8 mouse cellular contexts compared by ENCODE assay signal in genomic region chr14:55062626-55063025, GRCm38 (mm10). TPM values are rescaled to one million over a fixed set of nuclear protein-coding genes. Genes with fewer than 3 reads are reported as not detected.
A peak's percentile ranks its signal among the peaks of the same experiment; 100 is the strongest.
DNase-seq lines count a peak whose midpoint lies in the region; ATAC-seq and TF ChIP-seq lines count a peak whose summit lies in the region.

No protein-coding gene starts in this region.

- no peak overlapping the region for H3K27ac ChIP-seq in kidney, postnatal 0 days
- no peak overlapping the region for H3K27ac ChIP-seq in kidney, adult 2 months (ENCODE audit: insufficient read depth, low read depth, low read length)
- H3K27ac ChIP-seq in embryonic facial prominence, embryonic 10.5 days (replicated peaks): no peak overlapping the region; the same call in 1 of the 2 replicates

- no peak for TF ChIP-seq POLR2A in kidney, adult 2 months (IDR thresholded peaks at IDR 0.05; ENCODE audit: low read depth, low read length)

- no peaks in the 10 kb centered on the region for H3K27me3 ChIP-seq in kidney, postnatal 0 days (ENCODE audit: insufficient read depth, low read length)
- H3K27me3 ChIP-seq in kidney, adult 2 months (replicated peaks; ENCODE audit: control insufficient read depth, insufficient read depth, low read length): no peaks in the 10 kb centered on the region
- H3K27me3 ChIP-seq in embryonic facial prominence, embryonic 10.5 days (replicated peaks; ENCODE audit: low read depth, poor library complexity, severe bottlenecking): peaks cover 32% of the 10 kb centered on the region

- H3K9me3 ChIP-seq in kidney, postnatal 0 days (replicated peaks; ENCODE audit: low read length): no peaks in the 10 kb centered on the region
- H3K9me3 ChIP-seq in embryonic facial prominence, embryonic 10.5 days: no peaks in the 10 kb centered on the region

- 0 out of 2 replicates have a peak, but pooled peaks cover 6% of the 10 kb centered on the region for H3K36me3 ChIP-seq in kidney, postnatal 0 days (ENCODE audit: insufficient read depth, low read length)
- no peaks in the 10 kb centered on the region for H3K36me3 ChIP-seq in kidney, adult 2 months (ENCODE audit: control insufficient read depth, insufficient read depth, low read length)
- peaks cover 44% of the 10 kb centered on the region for H3K36me3 ChIP-seq in embryonic facial prominence, embryonic 10.5 days (replicated peaks)

- 10% methylated on average over 17 of the region's 17 CpGs for whole genome bisulfite sequencing in kidney, postnatal 0 days
- WGBS in kidney, adult 2 months: 55% methylated on average over 17 of the region's 17 CpGs
- WGBS in embryonic facial prominence, embryonic 10.5 days: 28% methylated on average over 17 of the region's 17 CpGs

- no peak for TF ChIP-seq CTCF in kidney, postnatal 0 days (IDR thresholded peaks at IDR 0.05; ENCODE audit: low read depth)
- TF ChIP-seq CTCF in kidney, adult 2 months (conservative IDR thresholded peaks at IDR 0.05; ENCODE audit: insufficient read depth, insufficient read length, low read depth, low read length): no peak

- peak; percentile 57; the same call in 1 of the 2 replicates for ATAC-seq in kidney, postnatal 0 days (replicated peaks; ENCODE audit: low FRiP score, low read depth)
- peak; percentile 46 for ATAC-seq in inflammation-experienced regulatory T-cells, adult 6 months
- ATAC-seq in megakaryocyte progenitor cell, adult 5-6 weeks (replicated peaks; ENCODE audit: poor library complexity): peak; percentile 98

- DNase-seq in kidney, postnatal 0 days (ENCODE audit: low spot score): no peak
- DNase-seq in kidney, adult 2 months: no peak
- peak; percentile 90 for DNase-seq in brain, adult 2 months (ENCODE audit: low read depth, low spot score)
- peak; percentile 57 for DNase-seq in embryonic facial prominence, embryonic 10.5 days (ENCODE audit: low spot score)
- DNase-seq in thymus, postnatal 10 days (ENCODE audit: low spot score in 2 of 2): peak; percentile 29 to 45
- no peak for DNase-seq in lung, postnatal 14 days

- H3K4me3 ChIP-seq in kidney, postnatal 0 days (replicated peaks; ENCODE audit: low read depth, low read length): no peak overlapping the region
- no peak overlapping the region for H3K4me3 ChIP-seq in kidney, adult 2 months (ENCODE audit: insufficient read depth, low read depth, low read length)
- H3K4me3 ChIP-seq in embryonic facial prominence, embryonic 10.5 days: peak overlapping the region; percentile 25; the same call in 1 of the 2 replicates

- H3K4me2 ChIP-seq in kidney, postnatal 0 days (ENCODE audit: low read length): peak overlapping the region; percentile 21; the same call in 1 of the 2 replicates

- H3K9ac ChIP-seq in kidney, postnatal 0 days (ENCODE audit: low read depth, low read length): no peak overlapping the region

- H3K4me1 ChIP-seq in kidney, postnatal 0 days (replicated peaks; ENCODE audit: insufficient read depth, low read length): peaks cover 6% of the 10 kb centered on the region; the same call in 1 of the 2 replicates
- H3K4me1 ChIP-seq in kidney, adult 2 months (ENCODE audit: control insufficient read depth, insufficient read depth, low read length): no peaks in the 10 kb centered on the region; the same call in 1 of the 2 replicates
- peaks cover 40% of the 10 kb centered on the region for H3K4me1 ChIP-seq in embryonic facial prominence, embryonic 10.5 days

RNA-seq across cellular contexts. Expression of gene Zfhx2, which starts 29.5 kb away (rescaled TPM):
- polyA plus RNA-seq in kidney, postnatal 0 days (2015; fragmentation: Nextera tagmentation; extraction: Ambion mirVana): 2.0 and 2.4 TPM in 2 replicates
- polyA plus RNA-seq in kidney, adult 2 months (2012; rRNA removed): 2.1 TPM in 2 replicates
- 6.1 and 6.8 TPM in 2 replicates for polyA plus RNA-seq in embryonic facial prominence, embryonic 10.5 days (2016; fragmentation: Nextera tagmentation; extraction: Ambion mirVana)
- 1 to 10 TPM; 4.1 to 4.9 (median 4.2) TPM for polyA plus RNA-seq in inflammation-experienced regulatory T-cells, adult 6 months (2017; shearing (Covaris generic))
- total RNA-seq in megakaryocyte progenitor cell, adult 5-6 weeks (2015): 2.5 and 3.1 TPM in 2 replicates
- total RNA-seq in megakaryocyte progenitor cell, adult 5-6 weeks (2017): 0.75 and 1.1 TPM in 2 replicates

RNA-seq across cellular contexts. Expression of gene Thtpa, which starts 32.0 kb away (rescaled TPM):
- polyA plus RNA-seq in kidney, postnatal 0 days (2015; fragmentation: Nextera tagmentation; extraction: Ambion mirVana): 20.8 and 21.6 TPM in 2 replicates
- polyA plus RNA-seq in kidney, adult 2 months (2012; rRNA removed): 12.1 and 13.8 TPM in 2 replicates
- 22.4 and 22.8 TPM in 2 replicates for polyA plus RNA-seq in embryonic facial prominence, embryonic 10.5 days (2016; fragmentation: Nextera tagmentation; extraction: Ambion mirVana)
- polyA plus RNA-seq in inflammation-experienced regulatory T-cells, adult 6 months (2017; shearing (Covaris generic)): 10 to 100 TPM in 1 of 3 experiments, 1 to 10 TPM in 2; 7.8 to 12.1 (median 9.3) TPM
- 7.3 and 7.7 TPM in 2 replicates for total RNA-seq in megakaryocyte progenitor cell, adult 5-6 weeks (2015)
- 10.9 and 11.5 TPM in 2 replicates for total RNA-seq in megakaryocyte progenitor cell, adult 5-6 weeks (2017)

RNA-seq across cellular contexts. Expression of gene Ap1g2, which starts 43.8 kb away (rescaled TPM):
- 15.8 and 16.8 TPM in 2 replicates for polyA plus RNA-seq in kidney, postnatal 0 days (2015; fragmentation: Nextera tagmentation; extraction: Ambion mirVana)
- 28.2 and 29.6 TPM in 2 replicates for polyA plus RNA-seq in kidney, adult 2 months (2012; rRNA removed)
- 14.5 and 15.8 TPM in 2 replicates for polyA plus RNA-seq in embryonic facial prominence, embryonic 10.5 days (2016; fragmentation: Nextera tagmentation; extraction: Ambion mirVana)
- polyA plus RNA-seq in inflammation-experienced regulatory T-cells, adult 6 months (2017; shearing (Covaris generic)): 100 to 1,000 TPM; 103 to 111 (median 110) TPM
- 31.3 and 52.7 TPM in 2 replicates for total RNA-seq in megakaryocyte progenitor cell, adult 5-6 weeks (2015)
- total RNA-seq in megakaryocyte progenitor cell, adult 5-6 weeks (2017): 17.4 and 18.3 TPM in 2 replicates

RNA-seq across cellular contexts. Expression of gene Ngdn, which starts 47.4 kb away (rescaled TPM):
- polyA plus RNA-seq in kidney, postnatal 0 days (2015; fragmentation: Nextera tagmentation; extraction: Ambion mirVana): 68.9 and 75.7 TPM in 2 replicates
- 15.0 and 15.5 TPM in 2 replicates for polyA plus RNA-seq in kidney, adult 2 months (2012; rRNA removed)
- 91.1 and 94.2 TPM in 2 replicates for polyA plus RNA-seq in embryonic facial prominence, embryonic 10.5 days (2016; fragmentation: Nextera tagmentation; extraction: Ambion mirVana)
- 100 to 1,000 TPM; 177 to 182 (median 181) TPM for polyA plus RNA-seq in inflammation-experienced regulatory T-cells, adult 6 months (2017; shearing (Covaris generic))
- total RNA-seq in megakaryocyte progenitor cell, adult 5-6 weeks (2015): 57.0 and 72.1 TPM in 2 replicates
- 58.4 and 63.3 TPM in 2 replicates for total RNA-seq in megakaryocyte progenitor cell, adult 5-6 weeks (2017)

RNA-seq across cellular contexts. Expression of gene Jph4, which starts 54.1 kb away (rescaled TPM):
- polyA plus RNA-seq in kidney, postnatal 0 days (2015; fragmentation: Nextera tagmentation; extraction: Ambion mirVana): 0.30 and 0.34 TPM in 2 replicates
- polyA plus RNA-seq in kidney, adult 2 months (2012; rRNA removed): 0.19 and 0.25 TPM in 2 replicates
- polyA plus RNA-seq in embryonic facial prominence, embryonic 10.5 days (2016; fragmentation: Nextera tagmentation; extraction: Ambion mirVana): 0.45 and 0.81 TPM in 2 replicates
- polyA plus RNA-seq in inflammation-experienced regulatory T-cells, adult 6 months (2017; shearing (Covaris generic)): not detected
- not detected in 2 replicates for total RNA-seq in megakaryocyte progenitor cell, adult 5-6 weeks (2015)
- total RNA-seq in megakaryocyte progenitor cell, adult 5-6 weeks (2017): not detected in 2 replicates

Comparison
In these comparisons a context has a peak if more than half of its experiments do, and no peak if none do; other contexts are left out.
1. ATAC-seq: peak in every context shown above with its lines; median percentile 98 in megakaryocyte progenitor cell, adult 5-6 weeks; 57 in kidney, postnatal 0 days; 46 in inflammation-experienced regulatory T-cells, adult 6 months.
2. DNase-seq: peak in brain, adult 2 months (single experiment), embryonic facial prominence, embryonic 10.5 days (single experiment) and thymus, postnatal 10 days (2 of 2); none in kidney, postnatal 0 days (single experiment), kidney, adult 2 months (single experiment) and lung, postnatal 14 days (single experiment).